ENCODE assay signal across 25 mouse cellular contexts in genomic region chr9:78595257-78595656, GRCm38 (mm10).
"Had no signal": no experiment of that assay in that cellular context is flagged by ENCODE, and none has a peak within 500 bp of the region (broad histone marks: within the 10 kb centered on the region; RNA-seq: fewer than 3 reads in every experiment).

No protein-coding gene starts in this region.

- H3K27me3 ChIP-seq: liver, embryonic 15.5 days; lung, embryonic 15.5 days; megakaryocyte, embryonic 14.5 days; midbrain, embryonic 13.5 days; midbrain, embryonic 15.5 days; neural tube, embryonic 13.5 days; neural tube, embryonic 15.5 days; stomach, embryonic 15.5 days had no signal

- H3K4me3 ChIP-seq: liver, embryonic 15.5 days; lung, embryonic 15.5 days; megakaryocyte, embryonic 14.5 days; midbrain, embryonic 10.5 days; midbrain, embryonic 13.5 days; midbrain, embryonic 15.5 days; myocyte; neural tube, embryonic 13.5 days; neural tube, embryonic 15.5 days; stomach, embryonic 15.5 days had no signal

- H3K27ac ChIP-seq: liver, embryonic 15.5 days; lung, embryonic 15.5 days; macrophage; midbrain, embryonic 10.5 days; midbrain, embryonic 13.5 days; midbrain, embryonic 15.5 days; neural tube, embryonic 13.5 days; neural tube, embryonic 15.5 days; stomach, embryonic 15.5 days; stomach, postnatal 0 days had no signal

- DNase-seq: liver, postnatal 0 days; lung, adult 2 months; lung, postnatal 14 days; lung, postnatal 36 days; retina, postnatal 1 day; right cerebral cortex, adult 18-20 months; right cerebral cortex, postnatal 25 days; right cerebral cortex, postnatal 4 days; spleen, adult 18-20 months; thymus, adult 2 months; thymus, postnatal 25 days; thymus, postnatal 4 days had no signal

- H3K4me2 ChIP-seq: liver, embryonic 15.5 days; lung, embryonic 15.5 days; midbrain, embryonic 13.5 days; midbrain, embryonic 15.5 days; neural tube, embryonic 13.5 days; neural tube, embryonic 15.5 days; stomach, embryonic 15.5 days had no signal

- H3K4me1 ChIP-seq: liver, embryonic 15.5 days; lung, embryonic 15.5 days; midbrain, embryonic 10.5 days; midbrain, embryonic 13.5 days; midbrain, embryonic 15.5 days; neural tube, embryonic 13.5 days; neural tube, embryonic 15.5 days; stomach, embryonic 15.5 days had no signal

- H3K9ac ChIP-seq: liver, embryonic 15.5 days; liver, postnatal 0 days; lung, embryonic 15.5 days; midbrain, embryonic 13.5 days; midbrain, embryonic 15.5 days; neural tube, embryonic 13.5 days; neural tube, embryonic 15.5 days; stomach, embryonic 15.5 days had no signal

- ATAC-seq: liver, postnatal 0 days; lung, postnatal 0 days; midbrain, embryonic 13.5 days; midbrain, embryonic 15.5 days had no signal

- H3K9me3 ChIP-seq: liver, embryonic 15.5 days; lung, embryonic 15.5 days; megakaryocyte, embryonic 14.5 days; midbrain, embryonic 10.5 days; midbrain, embryonic 13.5 days; midbrain, embryonic 15.5 days; neural tube, embryonic 13.5 days; neural tube, embryonic 15.5 days; stomach, embryonic 15.5 days had no signal

- H3K36me3 ChIP-seq: liver, embryonic 15.5 days; lung, embryonic 15.5 days; midbrain, embryonic 10.5 days; midbrain, embryonic 13.5 days; midbrain, embryonic 15.5 days; neural tube, embryonic 13.5 days; neural tube, embryonic 15.5 days; stomach, embryonic 15.5 days had no signal
